Mouse (Mus musculus) macrophage (primary cell): ENCODE data around the gene Sipa1. TPM values are rescaled to one million over a fixed set of nuclear protein-coding genes. Genes with fewer than 3 reads are reported as not detected.

Source experiments
- H3K27ac ChIP-seq: fragments of 350-480 bp; formaldehyde crosslinking; 2 replicates; pipeline ENCODE4 v1.9.0; 2021
- H3K36me3 ChIP-seq: fragments of 350-480 bp; formaldehyde crosslinking; 2 replicates; pipeline ENCODE4 v1.9.0; 2021; ENCODE audit errors: inconsistent target
- H3K4me3 ChIP-seq: fragments of 350-480 bp; formaldehyde crosslinking; 2 replicates; pipeline ENCODE4 v1.9.0; 2021; ENCODE audit errors: inconsistent target
- H3K79me2 ChIP-seq: fragments of 350-480 bp; formaldehyde crosslinking; 2 replicates; pipeline ENCODE4 v1.9.0; 2021; ENCODE audit errors: inconsistent target
- WGBS: methylation state at CpG from one replicate; pipeline ENCODE4 v1.1.7; 2026; ENCODE audit warnings: inconsistent platforms; ENCODE audit not compliant: missing documents; 5-methylcytosine and 5-hydroxymethylcytosine counted together
- polyA plus RNA-seq: library from polyadenylated mRNA; stranded (reverse); fragments of 250-400 nt; gene quantifications from 3 replicates; pipeline ENCODE4 v1.2.4, GENCODE M21; 2018; ENCODE audit warnings: inconsistent platforms

Gene Sipa1
- polyA plus RNA-seq, 1 experiment from 2014 or later, result 29.5 TPM

DNA sequence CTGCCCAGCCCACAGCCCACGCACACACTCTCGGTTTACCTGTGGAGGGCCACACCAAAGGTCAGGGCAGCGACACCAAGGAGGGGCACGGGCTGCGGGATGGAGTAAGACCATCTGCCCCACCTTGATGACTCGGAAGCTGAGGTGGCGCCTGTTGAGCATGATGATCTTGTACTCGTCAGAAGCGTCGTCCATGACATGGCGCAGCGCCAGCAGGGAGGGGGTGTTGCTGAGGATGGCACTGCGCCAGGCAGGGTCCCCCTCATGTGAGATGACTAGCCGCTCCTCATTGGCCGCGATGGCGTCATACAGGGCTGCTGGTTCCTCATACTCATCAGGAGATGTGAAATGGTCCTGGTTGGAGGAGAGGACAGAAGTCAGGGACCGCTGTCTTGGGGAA, 2.9 kb upstream of the Sipa1 start:
- Histone ChIP-seq H3K79me2 (peaks cover 21% of the 10 kb centered on the region), H3K4me3 (no peak overlapping the region), H3K27ac (no peak overlapping the region), H3K36me3 (peaks cover 53% of the 10 kb centered on the region)
- 94% methylated on average over 18 of the region's 18 CpGs for WGBS

DNA sequence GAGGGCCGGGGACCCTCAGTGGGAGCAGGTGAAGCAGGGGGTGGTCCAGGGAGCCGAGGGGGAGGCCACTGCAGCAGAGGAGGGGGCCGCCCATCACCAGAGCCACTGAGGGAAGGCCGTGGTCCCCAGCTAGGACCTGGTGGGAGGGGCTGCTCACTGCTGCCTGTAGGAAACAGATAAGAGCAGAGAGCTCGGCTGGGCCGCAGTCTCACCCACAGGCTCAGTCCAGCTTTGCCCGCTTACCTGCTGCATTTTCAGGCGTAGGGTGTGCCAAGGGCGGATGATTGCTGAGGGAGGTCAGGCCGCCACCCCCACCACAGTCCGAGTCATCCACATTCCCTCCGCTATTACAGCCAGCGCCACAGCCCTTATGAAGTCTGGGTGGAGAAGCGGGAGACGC, 2.0 kb upstream of the Sipa1 start:
- peaks cover 48% of the 10 kb centered on the region; the same call in 1 of the 2 replicates for H3K36me3 ChIP-seq
- H3K4me3 ChIP-seq, result no peak overlapping the region
- peaks cover 30% of the 10 kb centered on the region for H3K79me2 ChIP-seq
- H3K27ac ChIP-seq, result no peak overlapping the region
- WGBS, result 95% methylated on average over 14 of the region's 15 CpGs

DNA sequence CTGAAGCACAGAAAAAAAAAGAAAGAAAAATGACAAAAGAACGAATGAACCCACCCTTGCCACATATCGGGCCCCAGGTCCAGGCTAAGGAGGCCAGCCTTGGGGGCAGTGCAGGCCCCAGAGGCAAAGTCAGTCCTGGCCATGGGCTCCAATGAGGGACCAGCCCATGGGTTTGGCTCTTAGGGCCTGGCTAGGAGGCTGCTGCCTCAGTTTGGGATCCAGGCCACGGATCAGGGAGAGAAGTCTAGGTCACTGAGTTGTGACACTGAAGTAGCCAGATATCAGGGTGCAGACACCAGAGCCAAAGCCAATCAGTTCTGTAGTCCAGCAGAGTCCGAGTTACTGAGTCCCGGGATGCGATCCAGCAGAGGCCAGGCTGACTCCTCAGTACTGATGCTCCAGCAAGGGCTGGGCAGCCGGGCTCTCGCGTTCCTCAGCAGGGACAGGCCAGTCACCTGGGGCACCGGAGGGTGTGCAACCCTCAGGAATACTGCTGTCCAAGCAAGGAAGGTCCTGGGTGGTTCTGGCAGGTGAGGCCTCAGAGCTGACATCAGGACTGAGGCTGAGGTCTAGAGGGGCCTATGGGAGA, 1.3 kb upstream of the Sipa1 start:
- Histone ChIP-seq H3K4me3 (no peak overlapping the region), H3K79me2 (peaks cover 37% of the 10 kb centered on the region), H3K36me3 (peaks cover 44% of the 10 kb centered on the region; the same call in 1 of the 2 replicates), H3K27ac (no peak overlapping the region)
- WGBS, result 93% methylated on average over 10 of the region's 10 CpGs

DNA sequence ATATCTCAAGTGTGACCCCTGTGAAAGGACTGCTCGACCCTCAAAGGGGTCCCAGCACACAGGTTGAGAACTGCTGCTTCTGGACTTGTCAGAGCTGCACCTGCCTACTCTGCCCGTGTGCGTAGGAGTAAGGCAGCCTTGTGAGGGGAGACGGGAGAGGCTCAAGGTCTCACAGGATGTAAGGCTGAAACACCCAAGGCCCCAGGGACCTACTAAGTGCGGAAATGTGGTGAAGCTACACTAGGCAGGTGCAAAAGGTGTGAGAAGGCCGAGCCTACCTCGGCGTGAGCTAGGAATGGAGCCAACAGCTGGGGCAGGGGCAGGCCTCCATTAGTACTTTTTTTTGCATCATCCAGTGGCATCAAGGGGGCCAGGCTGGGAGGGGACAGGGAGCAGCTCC, 1.2 kb downstream of the Sipa1 start:
- Histone ChIP-seq H3K4me3 (peak overlapping the region; percentile 90), H3K27ac (peak overlapping the region; percentile 88), H3K36me3 (peaks cover 43% of the 10 kb centered on the region), H3K79me2 (peaks cover 43% of the 10 kb centered on the region)
- 40% methylated on average over 8 of the region's 8 CpGs for WGBS

DNA sequence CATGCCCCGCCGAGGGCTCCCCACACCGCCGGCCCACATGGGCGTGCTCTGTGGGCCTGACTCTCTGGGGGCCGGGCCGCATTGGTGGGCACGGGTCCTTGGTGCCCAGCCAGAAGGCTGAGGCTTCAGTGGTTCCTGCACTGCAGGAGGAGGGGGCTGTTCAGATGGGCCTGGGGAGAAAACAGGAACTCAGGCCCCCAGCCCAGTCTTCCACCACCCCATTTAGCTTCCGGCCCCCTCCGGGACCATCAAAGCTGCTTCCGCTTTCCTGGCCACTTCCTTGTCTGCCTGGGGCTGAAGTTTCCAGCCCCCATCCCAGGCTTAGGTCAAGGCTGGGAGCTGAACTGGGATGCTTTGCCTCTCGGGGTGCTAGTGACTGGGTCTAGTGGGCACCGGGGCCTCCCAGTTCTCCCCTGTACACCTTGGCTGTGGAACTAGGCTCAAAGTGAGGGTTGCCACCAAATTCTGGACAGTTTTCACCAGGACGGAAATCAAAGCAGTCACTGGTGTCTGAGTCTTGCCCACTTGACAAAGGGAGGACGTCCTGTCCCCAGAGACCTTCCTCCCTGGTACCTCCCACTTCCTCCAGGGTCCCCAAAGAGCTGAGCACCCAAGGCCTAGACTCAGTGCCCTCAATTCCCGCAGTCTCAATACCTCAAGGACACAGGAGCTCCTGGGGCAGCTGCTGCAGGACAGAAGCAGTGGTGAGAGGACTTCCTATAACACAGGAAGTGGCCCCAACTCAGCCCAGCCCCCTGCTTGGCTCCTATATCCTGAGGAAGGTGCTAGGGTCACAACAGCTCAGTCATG, 2.4 kb downstream of the Sipa1 start:
- Histone ChIP-seq H3K27ac (peak overlapping the region; percentile 88), H3K36me3 (peaks cover 41% of the 10 kb centered on the region), H3K4me3 (peak overlapping the region; percentile 90), H3K79me2 (peaks cover 44% of the 10 kb centered on the region)
- 1% methylated on average over 14 of the region's 16 CpGs for WGBS

DNA sequence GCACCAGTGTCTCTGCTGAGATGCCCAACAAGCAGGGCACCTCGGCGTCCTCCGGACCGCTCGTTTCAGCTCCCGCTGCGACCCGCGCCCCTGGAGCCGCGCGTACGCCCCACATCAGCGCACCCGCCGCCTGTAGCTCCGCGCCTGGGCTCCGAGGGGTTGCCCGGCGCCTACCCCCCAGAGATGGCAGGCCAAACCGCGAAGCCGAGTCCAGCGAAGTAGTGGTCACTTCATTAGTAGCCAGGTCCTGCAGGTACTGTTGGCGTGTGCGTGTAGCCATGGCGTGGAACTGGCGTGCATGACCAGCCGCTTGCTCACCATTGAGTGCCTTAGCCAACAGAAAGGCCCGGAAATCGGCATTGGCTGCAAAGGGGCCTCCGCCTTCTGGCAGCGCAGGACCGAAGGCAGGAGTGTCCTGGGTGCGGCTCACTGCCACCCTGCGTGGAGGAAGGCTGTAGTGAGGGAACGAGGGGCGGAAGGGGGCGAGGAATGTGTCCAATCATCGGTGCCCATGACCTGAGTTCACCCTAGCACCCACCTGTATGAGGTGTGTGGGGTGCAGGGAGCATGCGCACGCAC, 8.7 kb downstream of the Sipa1 start:
- H3K4me3 ChIP-seq, result no peak overlapping the region
- H3K79me2 ChIP-seq, result peaks cover 7% of the 10 kb centered on the region
- no peak overlapping the region for H3K27ac ChIP-seq
- H3K36me3 ChIP-seq, result peaks cover 66% of the 10 kb centered on the region
- WGBS, result 97% methylated on average over 30 of the region's 43 CpGs

DNA sequence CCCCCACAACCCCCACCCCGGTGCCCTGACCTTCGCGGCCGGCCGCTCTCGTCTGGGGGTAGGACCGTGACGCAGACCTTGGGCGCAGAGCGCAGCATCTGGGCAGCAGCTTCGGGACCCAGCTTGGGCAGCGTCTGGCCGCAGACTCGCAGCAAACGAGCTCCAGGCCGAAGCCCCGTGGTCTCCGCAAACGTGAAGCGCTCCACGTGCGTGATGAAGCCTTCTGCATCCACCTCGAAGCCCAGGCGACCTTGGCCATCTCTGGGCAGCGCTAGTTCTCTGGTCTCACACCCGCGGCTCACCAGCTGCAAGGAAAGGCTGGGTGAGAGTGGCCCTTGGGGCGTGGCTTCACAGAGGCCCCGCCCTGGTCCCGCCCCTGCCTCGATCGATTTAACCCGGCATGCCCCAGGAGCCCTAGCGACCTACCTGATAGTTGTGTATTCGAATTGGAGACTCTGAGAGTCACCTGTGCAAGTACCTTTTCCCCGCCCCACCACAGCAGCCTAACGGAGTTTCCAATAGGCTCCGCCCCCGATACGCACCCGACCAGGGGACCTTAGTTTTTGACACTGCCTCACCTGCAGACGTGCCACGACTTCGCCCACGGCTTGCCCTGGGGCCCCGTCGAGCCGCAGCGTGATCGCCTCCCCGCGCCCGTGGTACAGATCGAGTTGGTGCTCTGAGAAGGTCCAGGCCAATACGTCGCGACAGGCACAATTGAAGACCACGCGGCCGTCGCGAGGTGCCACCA, 9.4 kb downstream of the Sipa1 start:
- Histone ChIP-seq H3K79me2 (peaks cover 5% of the 10 kb centered on the region; the same call in 1 of the 2 replicates), H3K36me3 (peaks cover 65% of the 10 kb centered on the region), H3K4me3 (no peak overlapping the region), H3K27ac (no peak overlapping the region)
- WGBS, result 94% methylated on average over 54 of the region's 62 CpGs

DNA sequence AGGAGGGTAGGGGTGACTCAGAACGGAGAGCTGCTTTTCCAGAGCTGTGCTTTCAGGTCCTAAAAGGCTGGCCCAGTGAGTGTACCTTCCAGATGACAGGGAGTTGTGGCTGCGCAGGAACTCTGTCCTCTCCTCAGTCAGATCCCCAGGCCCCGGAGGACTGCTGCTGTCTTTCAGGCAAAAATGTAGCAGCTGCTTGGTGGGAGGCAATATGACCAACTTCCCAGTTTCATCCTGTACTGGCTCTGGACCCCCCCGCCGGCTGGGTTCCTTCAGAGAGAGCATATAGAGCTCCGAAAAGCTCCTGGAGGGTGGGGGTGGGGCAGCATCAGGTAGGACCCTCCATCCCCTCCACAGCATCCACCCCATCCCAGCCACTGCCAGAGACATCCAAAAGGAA, 10.9 kb downstream of the Sipa1 start:
- WGBS, result 89% methylated on average over 6 of the region's 6 CpGs
- Histone ChIP-seq H3K79me2 (peaks cover 3% of the 10 kb centered on the region; the same call in 1 of the 2 replicates), H3K4me3 (no peak overlapping the region), H3K27ac (no peak overlapping the region), H3K36me3 (peaks cover 56% of the 10 kb centered on the region)

DNA sequence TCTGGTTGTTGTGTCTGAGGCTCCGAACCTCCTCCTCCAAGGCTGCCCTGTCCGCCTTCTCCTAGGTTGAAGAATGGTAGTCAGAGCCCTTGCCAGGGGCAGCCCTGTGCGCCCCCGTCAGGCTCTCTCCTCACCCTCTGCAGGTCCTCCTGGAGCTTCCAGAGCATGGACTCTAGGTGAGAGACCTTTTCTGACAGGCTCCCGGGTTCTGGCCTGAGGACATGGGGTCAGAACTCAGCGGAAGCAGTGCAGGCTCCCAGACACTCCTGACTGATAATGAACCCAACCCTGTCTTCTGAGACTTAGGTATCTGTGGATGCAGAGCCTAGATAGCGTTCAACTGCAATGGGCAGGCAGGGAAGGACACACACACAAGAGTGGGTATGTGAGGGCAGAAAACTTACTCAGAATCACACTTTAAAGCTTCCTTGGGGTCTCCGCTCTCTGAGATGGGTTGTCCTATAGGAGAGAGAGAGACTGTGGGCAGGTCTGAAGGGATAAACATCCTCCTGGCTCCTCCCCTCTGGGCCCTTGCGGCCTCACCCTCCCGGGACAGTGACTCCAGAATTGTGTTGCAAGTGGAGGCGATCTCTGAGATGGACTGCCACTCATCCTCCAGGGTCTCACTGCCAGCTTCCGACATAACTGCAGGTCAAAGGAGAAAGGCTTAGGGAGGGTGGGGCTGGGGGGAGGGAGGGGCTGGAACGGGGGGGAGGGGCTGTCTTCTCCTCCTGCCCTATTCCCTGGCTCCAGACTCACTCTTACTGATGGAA, 11.8 kb downstream of the Sipa1 start:
- H3K4me3 ChIP-seq, result no peak overlapping the region
- H3K36me3 ChIP-seq, result peaks cover 58% of the 10 kb centered on the region
- no peak overlapping the region for H3K27ac ChIP-seq
- WGBS, result 87% methylated on average over 13 of the region's 13 CpGs
- no peaks in the 10 kb centered on the region for H3K79me2 ChIP-seq

DNA sequence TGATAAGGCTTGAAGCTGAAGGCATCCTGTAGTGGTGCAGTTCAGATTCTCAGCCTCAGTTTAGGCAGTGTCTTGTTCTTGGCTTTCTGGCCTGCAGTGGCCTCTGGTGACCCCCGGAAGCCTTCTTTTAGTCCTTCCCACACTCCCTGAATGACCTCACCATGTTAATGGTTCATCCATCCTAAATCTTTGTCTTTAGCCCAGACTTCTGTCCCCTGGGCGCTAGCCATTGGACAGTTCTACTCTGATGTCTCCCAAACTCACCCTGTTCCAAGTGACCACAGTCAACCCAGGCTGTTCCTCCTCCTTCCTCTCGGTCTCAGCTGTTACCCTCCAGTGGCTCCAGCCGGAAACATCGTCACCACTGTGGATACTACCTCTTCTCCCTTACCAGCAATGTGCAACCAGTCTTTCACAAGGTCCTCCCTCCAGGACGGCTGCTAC, 14.2 kb downstream of the Sipa1 start:
- H3K79me2 ChIP-seq, result peaks cover 9% of the 10 kb centered on the region; the same call in 1 of the 2 replicates
- peaks cover 63% of the 10 kb centered on the region for H3K36me3 ChIP-seq
- H3K27ac ChIP-seq, result peak overlapping the region; percentile 76
- H3K4me3 ChIP-seq, result peak overlapping the region; percentile 19; the same call in 1 of the 2 replicates
- 30% methylated on average over 6 of the region's 6 CpGs for WGBS

DNA sequence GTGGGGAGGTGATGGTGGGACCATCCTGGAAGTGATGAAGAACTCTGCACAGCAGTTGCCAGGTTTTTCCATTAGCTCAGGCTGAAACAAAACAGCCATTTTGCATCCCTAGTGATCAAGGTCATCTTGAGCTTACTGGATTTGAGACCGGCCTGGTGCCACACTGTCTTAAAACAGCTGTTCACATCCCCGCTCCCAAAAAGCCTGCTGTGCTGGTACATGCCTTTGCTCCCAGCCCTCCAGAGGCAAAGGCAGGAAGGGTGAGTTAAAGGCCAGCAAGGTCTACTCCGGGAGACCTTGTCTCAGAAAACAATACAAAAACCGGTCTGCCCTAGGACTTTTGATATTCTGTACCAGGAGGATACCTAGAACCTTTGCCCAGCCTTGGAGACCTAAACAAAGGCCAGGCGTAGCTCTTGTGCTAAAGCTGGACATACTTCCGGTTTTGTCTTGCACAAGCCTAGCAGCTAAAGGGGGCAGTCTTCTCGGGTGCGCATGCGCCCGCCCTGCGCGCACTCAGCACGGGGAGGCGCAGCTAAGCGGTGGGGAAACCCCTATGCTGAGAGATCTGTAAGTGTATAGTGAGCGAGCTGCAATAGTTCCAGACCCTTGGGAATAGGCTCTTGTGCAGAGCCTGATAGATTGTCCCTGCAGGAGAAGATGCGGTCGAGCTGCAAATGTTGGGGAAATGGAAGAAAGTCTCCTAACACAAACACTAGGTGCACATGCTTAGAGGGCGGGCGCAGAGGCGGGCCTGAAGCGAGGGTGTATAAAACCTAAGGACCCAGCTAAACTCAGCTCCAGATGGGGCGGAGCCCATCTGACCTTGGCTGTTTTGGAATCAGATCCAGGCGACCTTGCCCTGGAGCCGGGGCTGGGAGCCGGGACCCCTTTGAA, 14.9 kb downstream of the Sipa1 start:
- peak overlapping the region; percentile 76 for H3K27ac ChIP-seq
- peak overlapping the region; percentile 19; the same call in 1 of the 2 replicates for H3K4me3 ChIP-seq
- H3K79me2 ChIP-seq, result peaks cover 9% of the 10 kb centered on the region; the same call in 1 of the 2 replicates
- H3K36me3 ChIP-seq, result peaks cover 70% of the 10 kb centered on the region
- 11% methylated on average over 26 of the region's 26 CpGs for WGBS

DNA sequence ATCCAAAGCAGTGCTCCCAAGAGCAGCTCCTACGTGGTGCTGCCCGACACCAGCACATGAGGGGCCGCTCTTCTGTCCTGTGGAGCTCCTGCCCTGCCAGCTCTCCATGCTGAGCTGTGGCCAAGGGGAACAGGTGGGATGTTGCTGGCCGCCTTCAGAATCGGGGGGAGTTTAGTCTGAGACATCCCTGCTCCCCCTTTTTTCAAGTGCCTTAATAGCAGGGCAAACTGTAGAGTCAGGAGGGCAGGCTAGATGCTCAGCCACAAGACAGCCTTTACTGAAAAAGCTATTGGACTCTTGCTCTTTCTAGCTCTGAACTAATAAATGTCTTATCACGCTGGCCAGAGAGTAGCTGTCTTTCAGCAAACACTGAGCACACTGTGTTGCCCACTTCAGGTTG, 15.7 kb downstream of the Sipa1 start:
- Histone ChIP-seq H3K36me3 (peaks cover 66% of the 10 kb centered on the region), H3K79me2 (peaks cover 15% of the 10 kb centered on the region; the same call in 1 of the 2 replicates), H3K4me3 (no peak overlapping the region), H3K27ac (no peak overlapping the region)
- 94% methylated on average over 6 of the region's 6 CpGs for WGBS

DNA sequence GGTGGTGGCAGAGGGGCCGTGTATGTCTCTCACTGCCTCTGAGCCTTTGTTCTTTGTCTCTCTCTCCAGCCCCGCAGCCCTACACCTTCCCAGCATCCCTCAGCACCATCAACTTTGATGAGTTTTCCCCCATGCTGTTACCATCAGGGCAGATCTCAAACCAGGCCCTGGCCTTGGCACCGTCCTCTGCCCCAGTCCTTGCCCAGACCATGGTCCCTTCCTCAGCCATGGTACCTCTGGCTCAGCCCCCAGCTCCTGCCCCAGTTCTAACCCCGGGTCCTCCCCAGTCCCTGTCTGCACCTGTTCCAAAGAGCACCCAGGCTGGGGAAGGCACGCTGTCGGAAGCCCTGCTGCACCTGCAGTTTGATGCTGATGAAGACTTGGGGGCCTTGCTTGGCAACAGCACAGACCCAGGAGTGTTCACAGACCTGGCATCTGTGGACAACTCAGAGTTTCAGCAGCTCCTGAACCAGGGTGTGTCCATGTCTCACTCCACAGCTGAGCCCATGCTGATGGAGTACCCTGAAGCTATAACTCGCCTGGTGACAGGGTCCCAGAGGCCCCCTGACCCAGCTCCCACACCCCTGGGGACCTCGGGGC, 16.7 kb downstream of the Sipa1 start:
- Histone ChIP-seq H3K27ac (no peak overlapping the region), H3K4me3 (no peak overlapping the region), H3K79me2 (peaks cover 20% of the 10 kb centered on the region; the same call in 1 of the 2 replicates), H3K36me3 (peaks cover 66% of the 10 kb centered on the region)
- WGBS, result 98% methylated on average over 8 of the region's 8 CpGs
